14 mouse cellular contexts compared by ENCODE assay signal in the genomic region with DNA sequence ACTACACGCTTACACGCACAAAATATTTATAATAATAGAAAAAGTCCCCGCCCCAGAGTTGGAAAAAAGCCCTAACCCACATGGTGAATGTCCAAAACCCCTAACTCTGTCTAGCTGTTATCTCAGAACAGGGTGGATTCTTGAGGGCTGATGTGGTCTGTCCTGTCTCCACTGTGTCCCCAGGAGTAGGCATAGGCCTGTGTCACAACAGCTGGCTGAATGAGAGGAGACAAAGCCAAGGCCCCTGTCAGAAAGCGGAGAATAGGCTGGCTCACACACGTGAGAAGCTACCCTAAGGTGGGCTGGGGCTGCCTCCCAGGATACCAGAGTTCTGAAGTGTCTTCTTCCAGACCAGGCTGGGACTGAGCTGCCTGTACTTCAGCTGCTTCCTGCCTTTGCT. TPM values are rescaled to one million over a fixed set of nuclear protein-coding genes. Genes with fewer than 3 reads are reported as not detected.
A peak's percentile ranks its signal among the peaks of the same experiment; 100 is the strongest.
DNase-seq lines count a peak whose midpoint lies in the region; ATAC-seq and TF ChIP-seq lines count a peak whose summit lies in the region.
"Had no signal": no experiment of that assay in that cellular context is flagged by ENCODE, and none has a peak within 500 bp of the region (broad histone marks: within the 10 kb centered on the region; RNA-seq: fewer than 3 reads in every experiment).

No protein-coding gene starts in this region.

- H3K9ac ChIP-seq in heart, embryonic 16.5 days (ENCODE audit: low read length): no peak overlapping the region
- H3K9ac ChIP-seq in liver, embryonic 15.5 days: no peak overlapping the region
- no peak overlapping the region for H3K9ac ChIP-seq in stomach, postnatal 0 days (ENCODE audit: low read length)
- H3K9ac ChIP-seq: lung, embryonic 15.5 days had no signal

- TF ChIP-seq CTCF in thymus, adult 2 months (IDR thresholded peaks at IDR 0.05; ENCODE audit: borderline replicate concordance, control insufficient read depth, extremely low read depth, insufficient read depth, low read length, poor library complexity): no peak
- TF ChIP-seq CTCF in stomach, postnatal 0 days (IDR thresholded peaks at IDR 0.05; ENCODE audit: low read depth): no peak

- H3K4me3 ChIP-seq in heart, embryonic 16.5 days (ENCODE audit: low read length): no peak overlapping the region
- H3K4me3 ChIP-seq in thymus, adult 2 months (ENCODE audit: control insufficient read depth, insufficient read depth, low read length): no peak overlapping the region
- H3K4me3 ChIP-seq in liver, embryonic 15.5 days (replicated peaks): no peak overlapping the region
- H3K4me3 ChIP-seq in stomach, postnatal 0 days (ENCODE audit: low read depth, low read length): no peak overlapping the region
- H3K4me3 ChIP-seq: lung, embryonic 15.5 days had no signal

- peaks cover 5% of the 10 kb centered on the region for H3K27me3 ChIP-seq in heart, embryonic 16.5 days (ENCODE audit: control insufficient read depth, insufficient read depth, low read length)
- H3K27me3 ChIP-seq in thymus, adult 2 months (ENCODE audit: control insufficient read depth, insufficient read depth, low read length): no peaks in the 10 kb centered on the region
- H3K27me3 ChIP-seq in liver, embryonic 15.5 days: peaks cover 28% of the 10 kb centered on the region
- no peaks in the 10 kb centered on the region for H3K27me3 ChIP-seq in stomach, postnatal 0 days (ENCODE audit: control insufficient read depth, insufficient read depth, low read length)

- 71% methylated on average over 5 of the region's 5 CpGs for WGBS in heart, embryonic 16.5 days
- WGBS in thymus, adult 2 months: 81% methylated on average over 5 of the region's 5 CpGs
- 66% methylated on average over 5 of the region's 5 CpGs for WGBS in liver, embryonic 15.5 days (ENCODE audit: insufficient replicate concordance)
- 54% methylated on average over 5 of the region's 5 CpGs for WGBS in stomach, postnatal 0 days

- no peak overlapping the region for H3K4me2 ChIP-seq in heart, embryonic 16.5 days (ENCODE audit: low read depth, low read length)
- no peak overlapping the region for H3K4me2 ChIP-seq in liver, embryonic 15.5 days
- no peak overlapping the region for H3K4me2 ChIP-seq in stomach, postnatal 0 days (replicated peaks; ENCODE audit: low read depth)
- H3K4me2 ChIP-seq: lung, embryonic 15.5 days had no signal

- no peak for TF ChIP-seq EP300 in stomach, postnatal 0 days (optimal IDR thresholded peaks at IDR 0.05)

- intact Hi-C loops in heart, postnatal 25 days (cut with DNase I): no loop called here

- H3K4me1 ChIP-seq in heart, embryonic 16.5 days (ENCODE audit: control insufficient read depth, insufficient read depth, low read length): peaks cover 61% of the 10 kb centered on the region
- H3K4me1 ChIP-seq in thymus, adult 2 months (replicated peaks; ENCODE audit: control insufficient read depth, insufficient read depth, low read length): peaks cover 13% of the 10 kb centered on the region
- peaks cover 69% of the 10 kb centered on the region for H3K4me1 ChIP-seq in liver, embryonic 15.5 days (replicated peaks)
- 0 out of 2 replicates have a peak, but pooled peaks cover 3% of the 10 kb centered on the region for H3K4me1 ChIP-seq in stomach, postnatal 0 days (replicated peaks; ENCODE audit: control insufficient read depth, insufficient read depth)

- TF ChIP-seq POLR2A in thymus, adult 2 months (IDR thresholded peaks at IDR 0.05; ENCODE audit: control insufficient read depth, extremely low read depth, insufficient read depth, low read length, poor library complexity): no peak

- H3K27ac ChIP-seq in heart, embryonic 16.5 days (ENCODE audit: low read length): 0 out of 2 replicates have a peak overlapping the region, but pooled peaks have one; percentile 24
- no peak overlapping the region for H3K27ac ChIP-seq in thymus, adult 2 months (ENCODE audit: control insufficient read depth, insufficient read depth, low read length)
- H3K27ac ChIP-seq in liver, embryonic 15.5 days (replicated peaks): peak overlapping the region; percentile 66; the same call in 1 of the 2 replicates
- H3K27ac ChIP-seq in stomach, postnatal 0 days (replicated peaks): peak overlapping the region; percentile 74
- H3K27ac ChIP-seq: hindbrain, postnatal 0 days; lung, embryonic 15.5 days had no signal

- no peaks in the 10 kb centered on the region for H3K36me3 ChIP-seq in heart, embryonic 16.5 days (ENCODE audit: control insufficient read depth, insufficient read depth)
- H3K36me3 ChIP-seq in thymus, adult 2 months (ENCODE audit: control insufficient read depth, insufficient read depth, low read length): no peaks in the 10 kb centered on the region
- no peaks in the 10 kb centered on the region for H3K36me3 ChIP-seq in liver, embryonic 15.5 days (replicated peaks)
- H3K36me3 ChIP-seq in stomach, postnatal 0 days (ENCODE audit: control insufficient read depth, insufficient read depth, low read length): no peaks in the 10 kb centered on the region
- H3K36me3 ChIP-seq: lung, embryonic 15.5 days had no signal

- DNase-seq in heart, postnatal 25 days (ENCODE audit: low spot score): no peak
- peak; percentile 9 for DNase-seq in thymus, postnatal 0 days (ENCODE audit: low spot score)
- DNase-seq in thymus, adult 2 months: no peak
- DNase-seq in stomach, postnatal 0 days (ENCODE audit: low spot score): no peak
- DNase-seq in cerebellum, postnatal 36 days: no peak
- DNase-seq: cerebellum, adult 11-12 months; layer of hippocampus, adult 9-11 months had no signal

- no peak for ATAC-seq in heart, embryonic 16.5 days (replicated peaks; ENCODE audit: extremely low read depth, insufficient read depth, low FRiP score)
- ATAC-seq in liver, embryonic 15.5 days (ENCODE audit: insufficient read depth): no peak
- no peak for ATAC-seq in stomach, postnatal 0 days (ENCODE audit: low FRiP score, low TSS enrichment)
- no peak for ATAC-seq in activated CD4-positive, CD25-positive, alpha-beta regulatory T cell, adult 4 months
- ATAC-seq: forebrain, embryonic 14.5 days; hindbrain, postnatal 0 days had no signal

- no peaks in the 10 kb centered on the region for H3K9me3 ChIP-seq in heart, embryonic 16.5 days (replicated peaks; ENCODE audit: control insufficient read depth, low read length)
- H3K9me3 ChIP-seq in liver, embryonic 15.5 days (replicated peaks): no peaks in the 10 kb centered on the region
- no peaks in the 10 kb centered on the region for H3K9me3 ChIP-seq in stomach, postnatal 0 days (ENCODE audit: control insufficient read depth, low read length)
- H3K9me3 ChIP-seq: lung, embryonic 15.5 days had no signal

RNA-seq across cellular contexts. Expression of a gene that starts 4.7 kb away (rescaled TPM):
- 11.2 and 11.7 TPM in 2 replicates for polyA plus RNA-seq in heart, embryonic 16.5 days (2015; fragmentation: Nextera tagmentation; extraction: Ambion mirVana)
- total RNA-seq in heart, postnatal 25 days (2021): 10 to 100 TPM; 13.4 to 19.0 TPM
- 9.8 and 11.0 TPM in 2 replicates for polyA plus RNA-seq in thymus, postnatal 0 days (2015; fragmentation: Nextera tagmentation; extraction: Ambion mirVana)
- polyA plus RNA-seq in thymus, adult 2 months (2012; rRNA removed): 12.5 and 13.8 TPM in 2 replicates
- 11.4 and 12.9 TPM in 2 replicates for polyA plus RNA-seq in liver, embryonic 15.5 days (2015; fragmentation: Nextera tagmentation; extraction: Ambion mirVana)
- polyA plus RNA-seq in stomach, postnatal 0 days (2015; fragmentation: Nextera tagmentation; extraction: Ambion mirVana): 31.2 and 32.2 TPM in 2 replicates
- 10 to 100 TPM in 1 of 2 experiments, 1 to 10 TPM in 1; 9.9 to 12.9 TPM for polyA plus RNA-seq in activated CD4-positive, CD25-positive, alpha-beta regulatory T cell, adult 4 months (2017; shearing (Covaris generic))

RNA-seq across cellular contexts. Expression of a gene that starts 47.7 kb away (rescaled TPM):
- polyA plus RNA-seq in heart, embryonic 16.5 days (2015; fragmentation: Nextera tagmentation; extraction: Ambion mirVana): 4.4 and 6.3 TPM in 2 replicates
- 1 to 10 TPM; 1.3 to 2.1 TPM for total RNA-seq in heart, postnatal 25 days (2021)
- polyA plus RNA-seq in thymus, postnatal 0 days (2015; fragmentation: Nextera tagmentation; extraction: Ambion mirVana): 7.3 and 8.0 TPM in 2 replicates
- polyA plus RNA-seq in thymus, adult 2 months (2012; rRNA removed): 2.3 and 3.8 TPM in 2 replicates
- 2.5 and 3.2 TPM in 2 replicates for polyA plus RNA-seq in liver, embryonic 15.5 days (2015; fragmentation: Nextera tagmentation; extraction: Ambion mirVana)
- 5.4 TPM in 2 replicates for polyA plus RNA-seq in stomach, postnatal 0 days (2015; fragmentation: Nextera tagmentation; extraction: Ambion mirVana)
- polyA plus RNA-seq in activated CD4-positive, CD25-positive, alpha-beta regulatory T cell, adult 4 months (2017; shearing (Covaris generic)): 1 to 10 TPM; 6.1 to 6.9 TPM

RNA-seq across cellular contexts. Expression of a gene that starts 50.9 kb away (rescaled TPM):
- 1.8 and 2.9 TPM in 2 replicates for polyA plus RNA-seq in heart, embryonic 16.5 days (2015; fragmentation: Nextera tagmentation; extraction: Ambion mirVana)
- total RNA-seq in heart, postnatal 25 days (2021): under 1 TPM in 1 of 2 experiments, not detected in 1; 0.50 TPM
- 1.0 and 1.5 TPM in 2 replicates for polyA plus RNA-seq in thymus, postnatal 0 days (2015; fragmentation: Nextera tagmentation; extraction: Ambion mirVana)
- polyA plus RNA-seq in thymus, adult 2 months (2012; rRNA removed): 0.42 and 0.62 TPM in 2 replicates
- polyA plus RNA-seq in liver, embryonic 15.5 days (2015; fragmentation: Nextera tagmentation; extraction: Ambion mirVana): 0.76 and 1.2 TPM in 2 replicates
- polyA plus RNA-seq in stomach, postnatal 0 days (2015; fragmentation: Nextera tagmentation; extraction: Ambion mirVana): 0.56 and 0.91 TPM in 2 replicates
- 1 to 10 TPM; 3.1 to 3.7 TPM for polyA plus RNA-seq in activated CD4-positive, CD25-positive, alpha-beta regulatory T cell, adult 4 months (2017; shearing (Covaris generic))
- total RNA-seq: gastrocnemius, adult 18-20 months had no signal

RNA-seq across cellular contexts. Expression of a gene that starts 53.9 kb away (rescaled TPM):
- polyA plus RNA-seq in heart, embryonic 16.5 days (2015; fragmentation: Nextera tagmentation; extraction: Ambion mirVana): 58.7 and 61.4 TPM in 2 replicates
- total RNA-seq in heart, postnatal 25 days (2021): 10 to 100 TPM; 18.2 to 18.6 TPM
- 32.4 and 32.8 TPM in 2 replicates for polyA plus RNA-seq in thymus, postnatal 0 days (2015; fragmentation: Nextera tagmentation; extraction: Ambion mirVana)
- polyA plus RNA-seq in thymus, adult 2 months (2012; rRNA removed): 111 and 119 TPM in 2 replicates
- 16.5 and 17.3 TPM in 2 replicates for polyA plus RNA-seq in liver, embryonic 15.5 days (2015; fragmentation: Nextera tagmentation; extraction: Ambion mirVana)
- polyA plus RNA-seq in stomach, postnatal 0 days (2015; fragmentation: Nextera tagmentation; extraction: Ambion mirVana): 31.0 and 35.8 TPM in 2 replicates
- 10 to 100 TPM; 17.6 to 22.8 TPM for polyA plus RNA-seq in activated CD4-positive, CD25-positive, alpha-beta regulatory T cell, adult 4 months (2017; shearing (Covaris generic))
